Mouse (Mus musculus): ENCODE measurements around the gene Sh2d7. TPM values are rescaled to one million over a fixed set of nuclear protein-coding genes. Genes with fewer than 3 reads are reported as not detected.
A peak's percentile ranks its signal among the peaks of the same experiment; 100 is the strongest.

Sh2d7 gene
- polyA plus RNA-seq, 1 experiment: not detected

GRCm38 (mm10) chr9:54502111-54502495 is 36.7 kb upstream of the Sh2d7 start:
- no peak for TF ChIP-seq CTCF (IDR thresholded peaks at IDR 0.05; ENCODE audit: extremely low read depth, insufficient read depth, insufficient read length, insufficient replicate concordance)
- no peak for TF ChIP-seq POLR2A (IDR thresholded peaks at IDR 0.05; ENCODE audit: low read depth, low read length)
- no peak for DNase-seq (ENCODE audit: low read depth in 1 of 2, low spot score in 2 of 2)
- Histone ChIP-seq H3K4me1 (ENCODE audit: control insufficient read depth, insufficient read depth, insufficient read length) (peaks cover 4% of the 10 kb centered on the region; the same call in 1 of the 2 replicates), H3K36me3 (ENCODE audit: control insufficient read depth, insufficient read depth, low read length) (no peaks in the 10 kb centered on the region), H3K27me3 (ENCODE audit: control insufficient read depth, insufficient read depth, low read length) (peaks cover 16% of the 10 kb centered on the region), H3K27ac (ENCODE audit: insufficient read depth, low read length) (no peak overlapping the region), H3K4me3 (ENCODE audit: extremely low read depth, insufficient read depth, insufficient read length) (peak overlapping the region; percentile 61; the same call in 1 of the 2 replicates)
- 5% methylated on average over 13 of the region's 13 CpGs for WGBS

- TF ChIP-seq CTCF (IDR thresholded peaks at IDR 0.05; ENCODE audit: extremely low read depth, insufficient read depth, insufficient read length, insufficient replicate concordance): no peak
- TF ChIP-seq POLR2A (IDR thresholded peaks at IDR 0.05; ENCODE audit: low read depth, low read length): no peak
- WGBS: 32% methylated on average over 12 of the region's 12 CpGs
- no peak overlapping the region for H3K4me3 ChIP-seq (ENCODE audit: extremely low read depth, insufficient read depth, insufficient read length)
- DNase-seq (ENCODE audit: low read depth in 1 of 2, low spot score in 2 of 2): no peak
- no peak overlapping the region for H3K27ac ChIP-seq (ENCODE audit: insufficient read depth, low read length)
- H3K27me3 ChIP-seq (ENCODE audit: control insufficient read depth, insufficient read depth, low read length): peaks cover 16% of the 10 kb centered on the region
- H3K4me1 ChIP-seq (ENCODE audit: control insufficient read depth, insufficient read depth, insufficient read length): peaks cover 4% of the 10 kb centered on the region; the same call in 1 of the 2 replicates
- no peaks in the 10 kb centered on the region for H3K36me3 ChIP-seq (ENCODE audit: control insufficient read depth, insufficient read depth, low read length)
Measured at GRCm38 (mm10) chr9:54502873-54503272, 35.9 kb upstream of the Sh2d7 start.

- TF ChIP-seq CTCF (IDR thresholded peaks at IDR 0.05; ENCODE audit: extremely low read depth, insufficient read depth, insufficient read length, insufficient replicate concordance): no peak
- TF ChIP-seq POLR2A (IDR thresholded peaks at IDR 0.05; ENCODE audit: low read depth, low read length): no peak
- Histone ChIP-seq H3K4me1 (ENCODE audit: control insufficient read depth, insufficient read depth, insufficient read length) (no peaks in the 10 kb centered on the region), H3K27ac (ENCODE audit: insufficient read depth, low read length) (no peak overlapping the region), H3K36me3 (ENCODE audit: control insufficient read depth, insufficient read depth, low read length) (no peaks in the 10 kb centered on the region), H3K4me3 (ENCODE audit: extremely low read depth, insufficient read depth, insufficient read length) (no peak overlapping the region), H3K27me3 (ENCODE audit: control insufficient read depth, insufficient read depth, low read length) (no peaks in the 10 kb centered on the region)
- 85% methylated on average over 2 of the region's 2 CpGs for WGBS
- no peak for DNase-seq (ENCODE audit: low read depth in 1 of 2, low spot score in 2 of 2)
Measured at GRCm38 (mm10) chr9:54515991-54516390, 22.8 kb upstream of the Sh2d7 start.

GRCm38 (mm10) chr9:54518921-54519320 is 19.9 kb upstream of the Sh2d7 start:
- no peak overlapping the region for H3K27ac ChIP-seq (ENCODE audit: insufficient read depth, low read length)
- no peaks in the 10 kb centered on the region for H3K4me1 ChIP-seq (ENCODE audit: control insufficient read depth, insufficient read depth, insufficient read length)
- 76% methylated on average over 7 of the region's 7 CpGs for WGBS
- H3K36me3 ChIP-seq (ENCODE audit: control insufficient read depth, insufficient read depth, low read length): no peaks in the 10 kb centered on the region
- no peaks in the 10 kb centered on the region for H3K27me3 ChIP-seq (ENCODE audit: control insufficient read depth, insufficient read depth, low read length)
- H3K4me3 ChIP-seq (ENCODE audit: extremely low read depth, insufficient read depth, insufficient read length): no peak overlapping the region
- no peak for DNase-seq (ENCODE audit: low read depth in 1 of 2, low spot score in 2 of 2)
- no peak for TF ChIP-seq POLR2A (IDR thresholded peaks at IDR 0.05; ENCODE audit: low read depth, low read length)
- no peak for TF ChIP-seq CTCF (IDR thresholded peaks at IDR 0.05; ENCODE audit: extremely low read depth, insufficient read depth, insufficient read length, insufficient replicate concordance)

- 82% methylated on average over 4 of the region's 4 CpGs for WGBS
- no peak for DNase-seq (ENCODE audit: low read depth in 1 of 2, low spot score in 2 of 2)
- H3K4me3 ChIP-seq (ENCODE audit: extremely low read depth, insufficient read depth, insufficient read length): no peak overlapping the region
- H3K36me3 ChIP-seq (ENCODE audit: control insufficient read depth, insufficient read depth, low read length): no peaks in the 10 kb centered on the region
- H3K4me1 ChIP-seq (ENCODE audit: control insufficient read depth, insufficient read depth, insufficient read length): no peaks in the 10 kb centered on the region
- no peaks in the 10 kb centered on the region for H3K27me3 ChIP-seq (ENCODE audit: control insufficient read depth, insufficient read depth, low read length)
- H3K27ac ChIP-seq (ENCODE audit: insufficient read depth, low read length): no peak overlapping the region
- TF ChIP-seq POLR2A (IDR thresholded peaks at IDR 0.05; ENCODE audit: low read depth, low read length) (no peak), CTCF (IDR thresholded peaks at IDR 0.05; ENCODE audit: extremely low read depth, insufficient read depth, insufficient read length, insufficient replicate concordance) (no peak)
Measured at GRCm38 (mm10) chr9:54520286-54520685, 18.5 kb upstream of the Sh2d7 start.

- Histone ChIP-seq H3K36me3 (ENCODE audit: control insufficient read depth, insufficient read depth, low read length) (no peaks in the 10 kb centered on the region), H3K4me1 (ENCODE audit: control insufficient read depth, insufficient read depth, insufficient read length) (no peaks in the 10 kb centered on the region), H3K27me3 (ENCODE audit: control insufficient read depth, insufficient read depth, low read length) (no peaks in the 10 kb centered on the region), H3K4me3 (ENCODE audit: extremely low read depth, insufficient read depth, insufficient read length) (no peak overlapping the region), H3K27ac (ENCODE audit: insufficient read depth, low read length) (no peak overlapping the region)
- TF ChIP-seq CTCF (IDR thresholded peaks at IDR 0.05; ENCODE audit: extremely low read depth, insufficient read depth, insufficient read length, insufficient replicate concordance): no peak
- TF ChIP-seq POLR2A (IDR thresholded peaks at IDR 0.05; ENCODE audit: low read depth, low read length): no peak
- 79% methylated on average over 7 of the region's 7 CpGs for WGBS
- no peak for DNase-seq (ENCODE audit: low read depth in 1 of 2, low spot score in 2 of 2)
Measured at GRCm38 (mm10) chr9:54527694-54528093, 11.1 kb upstream of the Sh2d7 start.

- 81% methylated on average over 2 of the region's 2 CpGs for WGBS
- TF ChIP-seq CTCF (IDR thresholded peaks at IDR 0.05; ENCODE audit: extremely low read depth, insufficient read depth, insufficient read length, insufficient replicate concordance) (no peak), POLR2A (IDR thresholded peaks at IDR 0.05; ENCODE audit: low read depth, low read length) (no peak)
Measured at GRCm38 (mm10) chr9:54529950-54530349, 8.8 kb upstream of the Sh2d7 start.

More at GRCm38 (mm10) chr9:54529950-54530349, 8.8 kb upstream of the Sh2d7 start:
- DNase-seq (ENCODE audit: low read depth in 1 of 2, low spot score in 2 of 2): no peak
- no peak overlapping the region for H3K27ac ChIP-seq (ENCODE audit: insufficient read depth, low read length)
- H3K36me3 ChIP-seq (ENCODE audit: control insufficient read depth, insufficient read depth, low read length): no peaks in the 10 kb centered on the region
- H3K4me3 ChIP-seq (ENCODE audit: extremely low read depth, insufficient read depth, insufficient read length): no peak overlapping the region
- H3K4me1 ChIP-seq (ENCODE audit: control insufficient read depth, insufficient read depth, insufficient read length): no peaks in the 10 kb centered on the region
- H3K27me3 ChIP-seq (ENCODE audit: control insufficient read depth, insufficient read depth, low read length): no peaks in the 10 kb centered on the region
